In genomic region chr11:22000316-22001076, GRCm38 (mm10) we compare ENCODE assay signal across 7 mouse cellular contexts. TPM values are rescaled to one million over a fixed set of nuclear protein-coding genes. Genes with fewer than 3 reads are reported as not detected.
A peak's percentile ranks its signal among the peaks of the same experiment; 100 is the strongest.
DNase-seq lines count a peak whose midpoint lies in the region; ATAC-seq and TF ChIP-seq lines count a peak whose summit lies in the region.

No protein-coding gene starts in this region.

- peak overlapping the region; percentile 22; the same call in 1 of the 2 replicates for H3K9ac ChIP-seq in lung, embryonic 15.5 days
- peak overlapping the region; percentile 74 for H3K9ac ChIP-seq in embryonic facial prominence, embryonic 13.5 days
- no peak overlapping the region for H3K9ac ChIP-seq in hindbrain, embryonic 13.5 days
- no peak overlapping the region for H3K9ac ChIP-seq in liver, postnatal 0 days (replicated peaks)

- H3K4me2 ChIP-seq in lung, embryonic 15.5 days: peak overlapping the region; percentile 90
- peak overlapping the region; percentile 89 for H3K4me2 ChIP-seq in embryonic facial prominence, embryonic 13.5 days
- peak overlapping the region; percentile 59 for H3K4me2 ChIP-seq in hindbrain, embryonic 13.5 days
- H3K4me2 ChIP-seq in liver, postnatal 0 days (ENCODE audit: low read depth, low read length): peak overlapping the region; percentile 82

- TF ChIP-seq EP300 in liver, postnatal 0 days (IDR thresholded peaks at IDR 0.05; ENCODE audit: low read depth): no peak

- 8% methylated on average over 48 of the region's 48 CpGs for WGBS in lung, embryonic 15.5 days
- 3% methylated on average over 48 of the region's 48 CpGs for WGBS in embryonic facial prominence, embryonic 13.5 days
- 2% methylated on average over 47 of the region's 48 CpGs for WGBS in hindbrain, embryonic 13.5 days
- 5% methylated on average over 45 of the region's 48 CpGs for WGBS in liver, postnatal 0 days (ENCODE audit: insufficient replicate concordance)

- no peaks in the 10 kb centered on the region for H3K9me3 ChIP-seq in lung, embryonic 15.5 days
- no peaks in the 10 kb centered on the region for H3K9me3 ChIP-seq in embryonic facial prominence, embryonic 13.5 days
- no peaks in the 10 kb centered on the region for H3K9me3 ChIP-seq in hindbrain, embryonic 13.5 days
- H3K9me3 ChIP-seq in liver, postnatal 0 days (ENCODE audit: low read length): no peaks in the 10 kb centered on the region

- no peak for DNase-seq in lung, postnatal 36 days
- peak; percentile 21 for DNase-seq in liver, postnatal 0 days
- DNase-seq in yolk sac, embryonic 10.5 days (ENCODE audit: low spot score): peak; percentile 16
- no peak for DNase-seq in adipocyte (ENCODE audit: low spot score)

- ATAC-seq in lung, embryonic 15.5 days (ENCODE audit: borderline replicate concordance, extremely low read depth, low FRiP score, low TSS enrichment): no peak
- ATAC-seq in embryonic facial prominence, embryonic 13.5 days (ENCODE audit: insufficient number of reproducible peaks, insufficient read depth, low FRiP score, low TSS enrichment, low read depth): no peak
- ATAC-seq in hindbrain, embryonic 13.5 days (ENCODE audit: low FRiP score): no peak
- ATAC-seq in liver, postnatal 0 days: no peak

- peak overlapping the region; percentile 54 for H3K4me3 ChIP-seq in lung, embryonic 15.5 days
- peak overlapping the region; percentile 56 for H3K4me3 ChIP-seq in embryonic facial prominence, embryonic 13.5 days
- H3K4me3 ChIP-seq in hindbrain, embryonic 13.5 days: peak overlapping the region; percentile 40
- peak overlapping the region; percentile 54 for H3K4me3 ChIP-seq in liver, postnatal 0 days (ENCODE audit: low read depth, low read length)

- no peak for TF ChIP-seq CTCF in liver, postnatal 0 days (IDR thresholded peaks at IDR 0.05; ENCODE audit: low read depth)

- H3K27ac ChIP-seq in lung, embryonic 15.5 days: no peak overlapping the region
- H3K27ac ChIP-seq in embryonic facial prominence, embryonic 13.5 days: peak overlapping the region; percentile 57
- no peak overlapping the region for H3K27ac ChIP-seq in hindbrain, embryonic 13.5 days
- no peak overlapping the region for H3K27ac ChIP-seq in liver, postnatal 0 days (ENCODE audit: low read depth)

- H3K27me3 ChIP-seq in lung, embryonic 15.5 days: peaks cover 95% of the 10 kb centered on the region
- H3K27me3 ChIP-seq in embryonic facial prominence, embryonic 13.5 days: peaks cover 96% of the 10 kb centered on the region
- peaks cover 98% of the 10 kb centered on the region for H3K27me3 ChIP-seq in hindbrain, embryonic 13.5 days
- H3K27me3 ChIP-seq in liver, postnatal 0 days (ENCODE audit: insufficient read depth, low read length): peaks cover 100% of the 10 kb centered on the region

- H3K4me1 ChIP-seq in lung, embryonic 15.5 days: peaks cover 53% of the 10 kb centered on the region
- H3K4me1 ChIP-seq in embryonic facial prominence, embryonic 13.5 days: peaks cover 56% of the 10 kb centered on the region
- H3K4me1 ChIP-seq in hindbrain, embryonic 13.5 days (replicated peaks): peaks cover 34% of the 10 kb centered on the region
- peaks cover 21% of the 10 kb centered on the region for H3K4me1 ChIP-seq in liver, postnatal 0 days (ENCODE audit: insufficient read depth)

- no peaks in the 10 kb centered on the region for H3K36me3 ChIP-seq in lung, embryonic 15.5 days
- H3K36me3 ChIP-seq in embryonic facial prominence, embryonic 13.5 days: no peaks in the 10 kb centered on the region
- no peaks in the 10 kb centered on the region for H3K36me3 ChIP-seq in hindbrain, embryonic 13.5 days
- no peaks in the 10 kb centered on the region for H3K36me3 ChIP-seq in liver, postnatal 0 days (replicated peaks; ENCODE audit: insufficient read depth, low read length)

RNA-seq across cellular contexts. Expression of gene Otx1, which starts 2.2 kb away (rescaled TPM):
- polyA plus RNA-seq in lung, embryonic 15.5 days (2015; fragmentation: Nextera tagmentation; extraction: Ambion mirVana): 0.25 and 0.50 TPM in 2 replicates
- 9.5 and 10.0 TPM in 2 replicates for polyA plus RNA-seq in embryonic facial prominence, embryonic 13.5 days (2015; fragmentation: Nextera tagmentation; extraction: Ambion mirVana)
- polyA plus RNA-seq in hindbrain, embryonic 13.5 days (2015; fragmentation: Nextera tagmentation; extraction: Ambion mirVana): 1.6 and 2.1 TPM in 2 replicates
- not detected in 2 replicates for polyA plus RNA-seq in liver, postnatal 0 days (2015; fragmentation: Nextera tagmentation; extraction: Ambion mirVana)

Comparison
In these comparisons a context has a peak if more than half of its experiments do, and no peak if none do; other contexts are left out.
1. H3K9ac ChIP-seq: peak in lung, embryonic 15.5 days (single experiment) and embryonic facial prominence, embryonic 13.5 days (single experiment); none in hindbrain, embryonic 13.5 days (single experiment) and liver, postnatal 0 days (single experiment).
2. DNase-seq: peak in liver, postnatal 0 days (single experiment) and yolk sac, embryonic 10.5 days (single experiment); none in lung, postnatal 36 days (single experiment) and adipocyte (single experiment).
3. Peak in every context shown above with its lines, with median percentiles within 50 percentile points of each other: H3K4me2 ChIP-seq and H3K4me3 ChIP-seq.